Mouse (Mus musculus): ENCODE results near the gene 5830473C10Rik. TPM values are rescaled to one million over a fixed set of nuclear protein-coding genes. Genes with fewer than 3 reads are reported as not detected.

The 5830473C10Rik gene
- polyA plus RNA-seq, 1 experiment = not detected

- no peak for TF ChIP-seq POLR2A (IDR thresholded peaks at IDR 0.05; ENCODE audit: low read depth, low read length)
- TF ChIP-seq CTCF (IDR thresholded peaks at IDR 0.05; ENCODE audit: extremely low read depth, insufficient read length, insufficient replicate concordance, low read depth, low read length) = no peak
- WGBS = 92% methylated on average over 9 of the region's 9 CpGs
- no peak overlapping the region for H3K4me3 ChIP-seq (ENCODE audit: low read depth, low read length)
- H3K27me3 ChIP-seq (ENCODE audit: control insufficient read depth, insufficient read depth, low read length) = no peaks in the 10 kb centered on the region
- H3K36me3 ChIP-seq (ENCODE audit: control insufficient read depth, insufficient read depth, low read length) = no peaks in the 10 kb centered on the region
- no peak overlapping the region for H3K27ac ChIP-seq (ENCODE audit: insufficient read depth, low read depth, low read length)
- H3K4me1 ChIP-seq (ENCODE audit: control insufficient read depth, insufficient read depth, insufficient read length, low read length) = no peaks in the 10 kb centered on the region
Observed at GRCm38 (mm10) chr5:90579556-90579955, 18.6 kb downstream of the 5830473C10Rik start.

GRCm38 (mm10) chr5:90582179-90582578 is 21.3 kb downstream of the 5830473C10Rik start:
- Histone ChIP-seq H3K4me3 (ENCODE audit: low read depth, low read length) (no peak overlapping the region), H3K36me3 (ENCODE audit: control insufficient read depth, insufficient read depth, low read length) (no peaks in the 10 kb centered on the region), H3K4me1 (ENCODE audit: control insufficient read depth, insufficient read depth, insufficient read length, low read length) (no peaks in the 10 kb centered on the region), H3K27me3 (ENCODE audit: control insufficient read depth, insufficient read depth, low read length) (no peaks in the 10 kb centered on the region), H3K27ac (ENCODE audit: insufficient read depth, low read depth, low read length) (no peak overlapping the region)
- WGBS = 68% methylated on average over 6 of the region's 6 CpGs
- TF ChIP-seq POLR2A (IDR thresholded peaks at IDR 0.05; ENCODE audit: low read depth, low read length) = no peak
- TF ChIP-seq CTCF (IDR thresholded peaks at IDR 0.05; ENCODE audit: extremely low read depth, insufficient read length, insufficient replicate concordance, low read depth, low read length) = no peak

GRCm38 (mm10) chr5:90584799-90585198 is 23.9 kb downstream of the 5830473C10Rik start:
- WGBS = 80% methylated on average over 7 of the region's 7 CpGs
- H3K4me3 ChIP-seq (ENCODE audit: low read depth, low read length) = no peak overlapping the region
- no peak for TF ChIP-seq POLR2A (IDR thresholded peaks at IDR 0.05; ENCODE audit: low read depth, low read length)
- TF ChIP-seq CTCF (IDR thresholded peaks at IDR 0.05; ENCODE audit: extremely low read depth, insufficient read length, insufficient replicate concordance, low read depth, low read length) = no peak

GRCm38 (mm10) chr5:90586511-90586910 is 25.6 kb downstream of the 5830473C10Rik start:
- Histone ChIP-seq H3K27me3 (ENCODE audit: control insufficient read depth, insufficient read depth, low read length) (no peaks in the 10 kb centered on the region), H3K4me3 (ENCODE audit: low read depth, low read length) (no peak overlapping the region), H3K4me1 (ENCODE audit: control insufficient read depth, insufficient read depth, insufficient read length, low read length) (no peaks in the 10 kb centered on the region), H3K27ac (ENCODE audit: insufficient read depth, low read depth, low read length) (no peak overlapping the region), H3K36me3 (ENCODE audit: control insufficient read depth, insufficient read depth, low read length) (no peaks in the 10 kb centered on the region)
- WGBS = 84% methylated on average over 5 of the region's 5 CpGs
- TF ChIP-seq CTCF (IDR thresholded peaks at IDR 0.05; ENCODE audit: extremely low read depth, insufficient read length, insufficient replicate concordance, low read depth, low read length) = no peak
- no peak for TF ChIP-seq POLR2A (IDR thresholded peaks at IDR 0.05; ENCODE audit: low read depth, low read length)

More at GRCm38 (mm10) chr5:90584799-90585198, 23.9 kb downstream of the 5830473C10Rik start:
- H3K4me1 ChIP-seq (ENCODE audit: control insufficient read depth, insufficient read depth, insufficient read length, low read length) = no peaks in the 10 kb centered on the region
- H3K27me3 ChIP-seq (ENCODE audit: control insufficient read depth, insufficient read depth, low read length) = no peaks in the 10 kb centered on the region
- H3K36me3 ChIP-seq (ENCODE audit: control insufficient read depth, insufficient read depth, low read length) = no peaks in the 10 kb centered on the region
- H3K27ac ChIP-seq (ENCODE audit: insufficient read depth, low read depth, low read length) = no peak overlapping the region

GRCm38 (mm10) chr5:90588104-90588503 is 27.2 kb downstream of the 5830473C10Rik start:
- TF ChIP-seq CTCF (IDR thresholded peaks at IDR 0.05; ENCODE audit: extremely low read depth, insufficient read length, insufficient replicate concordance, low read depth, low read length) = no peak
- TF ChIP-seq POLR2A (IDR thresholded peaks at IDR 0.05; ENCODE audit: low read depth, low read length) = no peak
- Histone ChIP-seq H3K27me3 (ENCODE audit: control insufficient read depth, insufficient read depth, low read length) (no peaks in the 10 kb centered on the region), H3K4me3 (ENCODE audit: low read depth, low read length) (no peak overlapping the region), H3K27ac (ENCODE audit: insufficient read depth, low read depth, low read length) (no peak overlapping the region), H3K4me1 (ENCODE audit: control insufficient read depth, insufficient read depth, insufficient read length, low read length) (no peaks in the 10 kb centered on the region), H3K36me3 (ENCODE audit: control insufficient read depth, insufficient read depth, low read length) (no peaks in the 10 kb centered on the region)
- WGBS = 90% methylated on average over 5 of the region's 5 CpGs

GRCm38 (mm10) chr5:90588708-90589595 is 28.0 kb downstream of the 5830473C10Rik start:
- Histone ChIP-seq H3K27me3 (ENCODE audit: control insufficient read depth, insufficient read depth, low read length) (no peaks in the 10 kb centered on the region), H3K27ac (ENCODE audit: insufficient read depth, low read depth, low read length) (no peak overlapping the region), H3K4me3 (ENCODE audit: low read depth, low read length) (peak overlapping the region; percentile 48), H3K36me3 (ENCODE audit: control insufficient read depth, insufficient read depth, low read length) (no peaks in the 10 kb centered on the region), H3K4me1 (ENCODE audit: control insufficient read depth, insufficient read depth, insufficient read length, low read length) (no peaks in the 10 kb centered on the region)
- TF ChIP-seq CTCF (IDR thresholded peaks at IDR 0.05; ENCODE audit: extremely low read depth, insufficient read length, insufficient replicate concordance, low read depth, low read length) (peak; percentile 87; the same call in 1 of the 2 replicates), POLR2A (IDR thresholded peaks at IDR 0.05; ENCODE audit: low read depth, low read length) (no peak)
- WGBS = 23% methylated on average over 25 of the region's 25 CpGs

GRCm38 (mm10) chr5:90590676-90591075 is 29.8 kb downstream of the 5830473C10Rik start:
- Histone ChIP-seq H3K4me3 (ENCODE audit: low read depth, low read length) (no peak overlapping the region), H3K27me3 (ENCODE audit: control insufficient read depth, insufficient read depth, low read length) (no peaks in the 10 kb centered on the region), H3K4me1 (ENCODE audit: control insufficient read depth, insufficient read depth, insufficient read length, low read length) (no peaks in the 10 kb centered on the region), H3K27ac (ENCODE audit: insufficient read depth, low read depth, low read length) (no peak overlapping the region), H3K36me3 (ENCODE audit: control insufficient read depth, insufficient read depth, low read length) (no peaks in the 10 kb centered on the region)
- 85% methylated on average over 10 of the region's 10 CpGs for WGBS
- TF ChIP-seq POLR2A (IDR thresholded peaks at IDR 0.05; ENCODE audit: low read depth, low read length) = no peak
- TF ChIP-seq CTCF (IDR thresholded peaks at IDR 0.05; ENCODE audit: extremely low read depth, insufficient read length, insufficient replicate concordance, low read depth, low read length) = no peak
